Mouse (Mus musculus) kidney, postnatal 25 days (tissue): ENCODE data around the gene Dnmt1.

Experiments
- DNase-seq, 2 experiments: peaks; one replicate each; pipeline ENCODE4 v3.0.0; 2021; ENCODE audit warnings: mixed read lengths in 2 of 2

Gene Dnmt1

DNA sequence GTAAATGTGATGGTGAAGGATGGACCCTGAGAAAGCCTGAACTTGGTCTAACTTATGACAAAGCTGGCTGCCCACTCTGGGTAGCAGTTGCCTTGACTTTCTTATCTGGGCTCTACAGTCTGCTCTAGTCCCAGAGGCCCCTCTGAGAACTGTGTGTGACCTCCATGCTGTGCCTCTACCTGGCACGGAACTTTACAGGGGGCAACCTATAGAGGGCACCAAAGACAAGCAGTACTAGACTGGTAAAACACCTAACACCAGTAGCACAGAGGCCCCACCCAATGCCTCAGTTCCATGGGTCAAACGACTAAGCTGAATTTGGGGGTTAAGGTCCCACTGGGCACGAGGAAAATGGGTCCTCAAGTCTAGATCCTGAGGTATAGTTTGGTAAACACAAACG is 43.5 kb downstream of the Dnmt1 start:
- peak; percentile 54 to 61 for DNase-seq

DNA sequence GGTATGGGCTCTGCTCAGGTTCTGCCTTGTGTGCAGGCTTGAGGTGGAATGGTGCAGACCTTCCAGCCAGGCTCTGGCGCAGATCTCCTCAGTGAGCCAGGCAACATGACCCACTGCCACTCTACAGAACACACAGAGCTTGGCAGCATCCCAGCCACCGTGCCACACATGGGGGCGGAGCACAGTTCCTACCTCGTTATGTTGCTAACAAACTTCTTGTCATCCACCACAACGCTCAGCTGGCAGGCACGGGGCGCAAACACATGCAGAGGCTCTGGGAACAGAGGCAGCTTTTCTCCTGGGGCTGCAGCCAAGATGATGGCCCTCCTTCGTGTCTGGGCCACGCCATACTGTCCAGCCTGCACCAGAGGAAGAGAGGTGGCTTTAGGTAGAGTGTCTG is 49.7 kb downstream of the Dnmt1 start:
- no peak for DNase-seq

- no peak for DNase-seq
Observed at GRCm38 (mm10) chr9:20902174-20902491, 57.6 kb downstream of the Dnmt1 start.

DNA sequence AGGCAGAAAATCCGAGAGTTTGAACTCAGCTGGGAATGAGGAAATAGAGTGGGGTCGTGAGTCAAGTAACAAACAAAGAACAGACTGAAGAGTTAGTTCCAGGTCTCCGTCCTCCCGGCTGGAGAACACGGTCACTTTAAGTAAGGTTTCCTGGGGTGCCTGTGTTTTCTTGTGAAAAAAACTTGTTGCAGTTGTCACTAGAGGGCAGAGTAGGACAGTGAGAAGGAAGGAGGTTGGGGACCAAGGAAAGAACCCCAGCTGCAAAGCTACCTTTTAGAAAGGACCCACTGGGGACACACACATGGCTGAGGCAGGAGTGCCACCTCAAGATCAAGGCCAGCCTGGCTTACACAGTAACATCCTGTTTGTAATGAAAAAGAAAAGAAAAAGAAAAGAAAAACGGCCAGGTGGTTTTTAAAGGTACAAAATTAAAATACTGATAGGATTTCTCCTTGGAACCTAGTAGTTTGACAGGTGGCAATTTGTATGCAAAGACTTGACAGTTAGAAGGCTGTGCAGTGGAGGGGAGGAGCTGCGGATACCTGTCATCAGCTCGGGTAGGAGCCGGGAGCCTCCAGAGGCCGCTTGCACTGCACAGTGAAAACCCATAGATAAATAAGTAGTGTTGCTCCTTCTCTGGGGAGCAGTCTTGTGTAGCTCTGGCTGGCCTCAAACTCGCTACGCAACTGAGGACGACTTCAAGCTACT is 58.1 kb downstream of the Dnmt1 start:
- DNase-seq = peak in 1 of 2 experiments; percentile 58

DNA sequence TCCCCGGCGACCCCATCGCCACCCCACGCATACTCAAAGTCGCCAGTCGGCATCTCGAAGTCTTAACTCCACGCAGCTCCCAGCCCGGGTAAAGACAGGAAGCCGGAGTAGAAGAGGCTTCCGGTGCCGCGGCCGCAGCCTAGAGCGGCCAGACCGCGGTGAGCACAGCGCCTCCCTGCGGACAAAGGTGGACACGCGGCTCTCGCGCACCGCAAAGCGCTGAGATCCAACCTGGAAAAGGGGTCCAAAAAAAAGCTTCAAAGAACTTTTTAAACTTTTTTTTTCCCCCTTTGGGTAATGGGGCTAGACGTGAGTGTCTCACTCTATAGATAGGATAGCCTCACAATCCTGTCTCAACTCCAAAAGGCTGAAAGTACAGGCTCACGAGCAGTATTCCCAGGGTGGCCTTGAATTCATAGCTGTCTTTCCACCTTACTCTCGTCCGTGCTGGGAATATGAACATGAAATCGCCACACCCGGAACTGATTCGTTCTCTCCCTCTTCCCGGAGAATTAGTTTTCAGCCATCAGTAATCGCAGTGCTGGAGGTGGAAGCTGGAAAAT is 61.1 kb downstream of the Dnmt1 start, which contains the start of gene Eif3g:
TSS of gene Eif3g (minus strand) at position 113 of the 563 bp plus-strand sequence.
- DNase-seq = peak; percentile 87 to 91

DNA sequence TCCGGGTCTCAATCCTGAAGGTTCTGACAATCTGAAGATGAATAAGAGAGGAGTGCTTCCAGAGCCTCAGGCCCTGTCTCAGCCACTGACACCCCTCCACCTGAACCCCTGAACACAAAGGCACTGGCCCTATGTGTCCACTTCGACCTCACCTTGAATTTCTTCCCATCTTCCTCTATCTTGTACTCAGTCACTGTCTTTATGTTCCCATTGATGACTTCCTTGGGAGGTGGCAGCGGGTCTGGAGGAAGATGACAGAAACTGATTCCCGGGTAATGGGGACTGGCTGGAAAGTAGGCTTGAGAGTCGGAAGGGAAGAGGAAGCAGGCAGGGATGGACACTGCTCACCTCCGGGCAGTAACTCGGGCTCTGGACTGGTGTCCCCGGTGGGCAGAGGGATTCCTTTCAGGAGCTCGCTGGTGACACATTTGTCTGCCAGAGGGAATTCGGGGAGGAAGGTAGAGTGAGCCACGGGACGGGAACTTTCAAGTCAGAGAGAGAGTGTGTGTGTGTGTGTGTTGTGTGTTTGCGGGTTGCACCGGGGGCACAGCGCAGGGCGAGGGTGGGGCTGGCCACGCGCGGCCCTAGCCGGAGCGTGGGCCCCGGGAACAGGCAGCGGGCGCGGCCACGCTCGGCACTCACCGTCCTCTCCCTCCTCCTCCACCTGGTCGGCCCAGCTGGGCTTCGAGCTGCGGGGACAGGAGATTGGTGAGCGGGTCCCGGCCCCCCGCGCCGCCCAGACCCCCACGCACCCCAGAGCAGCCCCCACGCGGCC is 61.8 kb downstream of the Dnmt1 start:
- DNase-seq = no peak

GRCm38 (mm10) chr9:20895382-20895781 is 64.3 kb downstream of the Dnmt1 start:
- no peak for DNase-seq

GRCm38 (mm10) chr9:20894629-20895028 is 65.1 kb downstream of the Dnmt1 start:
- no peak for DNase-seq

- DNase-seq = no peak
Observed at GRCm38 (mm10) chr9:20893590-20894343, 65.9 kb downstream of the Dnmt1 start.

DNA sequence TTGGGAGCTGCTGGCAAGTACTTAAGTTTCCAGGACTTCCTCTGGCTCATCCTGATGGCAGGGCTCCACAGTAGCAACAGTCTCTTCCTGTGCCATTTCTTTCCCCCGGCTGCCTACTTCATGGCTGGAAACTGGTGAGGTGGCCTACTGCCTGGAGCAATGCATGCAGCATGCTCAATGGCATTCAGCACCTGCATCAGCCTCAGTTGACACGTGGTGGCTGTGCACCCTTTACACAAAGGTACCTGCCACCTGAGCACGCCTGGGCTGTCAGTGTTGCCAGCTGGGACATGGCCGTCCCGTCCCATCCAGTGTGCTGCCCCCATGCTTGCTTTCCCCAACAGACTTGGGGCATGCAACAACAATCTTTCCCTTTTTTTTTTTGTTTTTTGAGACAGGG is 66.6 kb downstream of the Dnmt1 start:
- no peak for DNase-seq

- no peak for DNase-seq
Observed at GRCm38 (mm10) chr9:20892104-20892653, 67.5 kb downstream of the Dnmt1 start.

- peak in 1 of 2 experiments; percentile 48 for DNase-seq
Observed at GRCm38 (mm10) chr9:20891339-20892103, 68.2 kb downstream of the Dnmt1 start.

DNA sequence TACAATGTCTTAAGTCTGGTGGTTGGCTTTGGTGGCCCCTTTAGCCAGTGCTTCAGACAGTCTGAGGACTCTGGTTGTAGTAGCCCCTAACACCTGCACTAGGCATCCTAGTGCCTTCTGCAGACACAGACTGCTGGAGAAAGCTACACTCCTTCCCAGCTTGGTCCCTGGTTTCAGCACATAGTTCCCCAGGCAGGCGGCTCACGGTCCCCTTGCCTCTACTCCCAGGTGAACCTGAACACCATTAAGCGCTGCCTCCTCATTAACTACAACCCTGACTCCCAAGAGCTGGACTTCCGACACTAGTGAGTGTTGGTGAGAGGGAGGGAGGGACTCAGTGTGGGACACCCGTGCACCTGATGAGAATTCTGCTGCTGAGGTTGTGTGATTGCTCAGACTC is 69.3 kb downstream of the Dnmt1 start:
- no peak for DNase-seq

- DNase-seq = peak in 1 of 2 experiments; percentile 43
Observed at GRCm38 (mm10) chr9:20889185-20890141, 70.2 kb downstream of the Dnmt1 start.

DNA sequence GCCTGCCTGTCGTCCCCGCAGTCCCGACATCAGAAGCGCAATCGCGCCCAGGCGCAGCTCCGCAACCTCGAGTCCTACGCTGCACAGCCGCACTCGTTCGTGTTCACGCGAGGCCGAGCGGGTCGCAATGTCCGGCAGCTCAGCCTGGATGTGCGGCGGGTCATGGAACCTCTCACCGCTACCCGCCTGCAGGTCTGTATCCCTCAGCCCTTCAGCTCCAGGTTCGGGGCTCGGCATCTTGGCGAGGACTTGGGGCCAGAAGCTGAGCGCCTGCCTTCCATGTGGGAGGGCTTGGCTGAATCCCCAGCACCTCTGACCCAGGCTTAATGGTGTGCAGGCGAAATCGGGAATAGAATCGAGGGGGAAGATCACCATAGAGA is 71.3 kb downstream of the Dnmt1 start:
- DNase-seq = no peak

GRCm38 (mm10) chr9:20887704-20888385 is 71.8 kb downstream of the Dnmt1 start, which contains the start of gene Ppan:
Ppan (plus strand) TSS chr9:20888175.
- peak; percentile 97 to 98 for DNase-seq

DNA sequence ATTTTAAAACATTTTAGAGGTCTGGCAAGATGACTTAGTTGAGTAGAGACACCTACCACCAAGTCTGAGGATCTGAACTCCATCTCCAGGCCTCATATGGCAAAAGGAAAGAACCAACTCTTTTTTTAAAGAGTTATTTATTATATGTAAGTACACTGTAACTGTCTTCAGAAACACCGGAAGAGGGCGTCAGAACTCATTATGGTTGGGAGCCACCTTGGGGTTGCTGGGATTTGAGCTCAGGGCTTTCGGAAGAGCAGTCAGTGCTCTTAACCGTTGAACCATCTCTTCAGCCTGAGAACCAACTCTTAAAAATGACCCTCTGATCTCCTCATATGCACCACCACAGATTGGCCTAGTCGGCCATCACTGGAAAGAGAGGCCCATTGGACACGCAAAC is 72.5 kb downstream of the Dnmt1 start:
- no peak for DNase-seq

DNA sequence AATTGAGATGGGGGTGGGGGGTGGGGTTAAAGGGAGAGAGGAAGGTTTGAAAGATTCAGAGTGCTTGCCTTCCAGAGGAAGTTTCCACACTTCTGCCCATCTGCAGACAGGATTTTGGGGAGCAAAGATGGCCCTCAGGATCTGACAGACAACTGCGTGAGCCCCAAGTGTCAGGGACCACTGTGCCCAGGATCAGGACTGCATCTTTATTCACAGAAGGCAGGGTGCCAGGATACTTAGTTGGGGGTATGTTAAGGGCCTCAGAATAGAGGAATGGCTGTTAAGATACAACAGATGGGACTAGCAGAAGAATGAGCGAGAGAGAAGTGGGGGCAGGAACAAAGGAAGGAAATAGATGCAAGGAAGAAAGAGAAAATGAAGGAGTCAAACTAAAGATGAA is 73.1 kb downstream of the Dnmt1 start:
- DNase-seq = no peak

DNA sequence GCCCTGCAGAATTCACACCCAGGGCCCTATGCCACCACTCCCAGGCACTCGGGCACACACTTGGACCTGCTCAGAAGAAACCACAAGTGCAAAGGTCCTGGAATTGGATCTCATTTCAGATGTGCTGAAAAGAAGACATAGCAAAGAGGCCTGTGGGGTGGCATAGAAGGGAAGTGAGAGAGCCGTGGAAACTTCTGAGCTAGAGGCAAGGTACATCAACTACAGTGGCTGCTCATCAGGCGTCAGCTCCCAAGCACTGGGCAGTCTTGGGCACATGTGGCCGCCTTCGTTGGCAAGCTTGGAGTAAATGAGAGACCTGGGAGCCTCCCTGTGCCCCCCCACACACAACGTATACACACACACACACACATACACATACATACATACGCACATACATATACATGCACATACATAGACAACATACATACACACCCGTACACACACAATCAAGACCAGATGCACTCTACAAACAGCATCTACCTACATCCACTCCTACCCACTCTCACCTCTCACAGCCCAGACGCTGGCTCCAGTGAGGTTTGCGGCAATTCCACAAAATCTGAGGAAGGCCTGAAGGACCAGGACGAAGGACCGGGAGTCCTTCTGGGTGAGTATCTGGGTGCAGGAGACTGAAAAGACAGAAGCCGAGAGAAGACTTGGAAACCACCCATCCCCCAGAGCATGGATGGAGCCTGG is 80.4 kb downstream of the Dnmt1 start, which contains the start of gene Angptl6:
TSS of gene Angptl6 (minus strand) at position 631 of the 696 bp plus-strand sequence.
- DNase-seq = peak in 1 of 2 experiments; percentile 53

DNA sequence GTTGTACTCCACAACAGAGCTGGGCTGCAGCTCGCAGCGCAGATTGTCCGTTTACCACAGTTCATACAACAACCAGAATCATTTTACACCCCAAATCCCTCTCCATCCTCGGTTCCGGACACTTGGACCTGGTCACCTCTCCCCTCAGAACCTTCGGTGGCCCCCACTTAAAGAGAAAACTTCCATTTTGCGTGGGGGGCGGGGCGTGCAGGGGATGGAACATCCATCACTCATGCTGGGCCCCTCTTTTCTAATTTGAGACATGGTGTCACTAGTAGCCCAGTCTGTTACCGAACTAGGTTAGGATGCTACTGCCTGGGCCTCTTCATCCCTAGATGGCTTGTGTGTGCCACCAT is 81.0 kb downstream of the Dnmt1 start:
- DNase-seq = peak; percentile 37 to 44
